Mouse (Mus musculus) frontal cortex, postnatal 25 days (tissue): Measurements from ENCODE around the gene St6gal1.

ENCODE experiments used
- DNase-seq, 2 experiments: peaks; one replicate each; pipeline ENCODE4 v3.0.0; 2022; ENCODE audit warnings: low spot score in 2 of 2

Gene St6gal1

DNA sequence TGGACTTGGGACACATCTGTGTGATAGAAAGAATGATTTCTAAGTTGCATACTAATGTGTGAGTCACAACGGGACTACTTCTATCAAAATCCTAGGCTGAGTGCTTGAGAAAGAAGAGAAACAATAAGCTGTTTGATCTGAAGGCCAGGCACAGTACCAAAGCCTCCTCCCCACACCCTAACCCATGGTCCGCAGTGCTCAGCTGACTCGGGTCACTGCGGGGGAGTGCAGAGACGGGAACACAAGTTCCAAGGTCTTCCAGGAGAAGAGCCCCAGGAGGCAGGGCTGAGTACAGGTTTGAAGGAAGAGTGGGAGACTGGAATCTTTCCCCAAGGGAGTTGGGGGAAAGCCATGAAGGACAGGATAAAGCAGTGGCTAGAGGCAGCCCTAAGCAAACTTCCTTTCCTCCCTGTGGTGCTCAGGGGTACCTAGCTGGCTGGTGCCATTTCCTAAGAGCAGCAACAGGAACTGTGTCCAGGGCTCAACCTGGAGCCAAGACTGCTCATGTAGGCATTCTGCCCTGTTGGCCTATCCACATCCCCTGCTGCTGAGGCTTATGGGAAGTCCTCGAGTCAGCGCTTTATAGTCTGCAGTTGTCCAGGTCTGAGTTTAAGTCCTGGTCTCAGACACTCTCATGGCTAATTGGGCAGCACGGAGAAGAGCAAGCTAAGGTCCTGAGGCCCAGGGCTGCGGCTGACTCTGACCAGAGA, 48.1 kb downstream of the St6gal1 start:
- no peak for DNase-seq

DNA sequence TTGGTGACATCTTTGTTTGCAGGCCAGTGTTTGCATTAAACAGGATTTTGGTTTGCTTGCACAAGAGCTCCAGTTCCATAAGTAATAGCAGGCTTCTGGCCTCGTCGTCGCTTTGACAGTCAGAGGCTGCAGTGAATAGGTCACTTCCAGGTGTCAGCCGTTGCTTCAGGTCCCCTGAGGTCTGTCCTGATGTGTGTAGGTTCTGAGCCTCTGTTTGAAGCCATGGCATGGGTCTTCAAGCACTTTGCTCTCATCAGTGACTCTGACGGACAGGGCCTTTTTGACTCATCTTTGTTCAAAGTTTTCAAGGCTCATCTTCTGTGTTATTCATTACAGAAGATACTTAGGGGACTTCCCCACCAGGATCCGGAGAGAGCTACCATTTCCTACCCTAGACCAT, 49.5 kb downstream of the St6gal1 start:
- DNase-seq: no peak

DNA sequence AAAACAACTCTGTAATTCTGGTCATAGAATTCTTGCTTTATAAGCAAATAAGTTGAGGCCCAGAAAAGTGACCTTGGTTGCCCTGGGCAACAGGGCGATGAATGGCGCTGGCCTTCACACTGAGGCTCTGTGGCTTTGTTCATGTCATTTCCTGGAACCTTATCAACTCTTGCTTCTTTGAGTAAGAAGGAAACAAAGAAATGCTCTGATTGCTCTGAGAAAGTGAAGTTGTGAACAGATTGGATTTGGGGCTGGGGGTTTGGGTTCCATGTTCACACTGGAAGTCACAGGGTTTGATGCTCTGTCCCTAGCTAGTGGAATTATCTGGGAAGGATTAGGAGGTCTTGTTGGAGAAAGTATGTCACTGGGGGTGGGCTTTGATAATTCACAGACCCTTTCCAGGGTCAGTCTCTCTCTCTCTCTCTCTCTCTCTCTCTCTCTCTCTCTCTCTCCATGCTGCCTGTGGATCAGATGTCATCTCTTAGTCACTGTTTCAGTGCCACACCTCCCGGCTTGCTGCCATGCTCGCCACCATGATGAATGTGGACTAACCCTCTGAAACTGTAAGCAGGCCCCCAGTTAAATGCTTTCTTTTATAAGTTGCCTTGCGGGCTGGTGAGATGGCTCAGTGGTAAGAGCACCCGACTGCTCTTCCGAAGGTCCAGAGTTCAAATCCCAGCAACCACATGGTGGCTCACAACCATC, 50.2 kb downstream of the St6gal1 start:
- DNase-seq: no peak

DNA sequence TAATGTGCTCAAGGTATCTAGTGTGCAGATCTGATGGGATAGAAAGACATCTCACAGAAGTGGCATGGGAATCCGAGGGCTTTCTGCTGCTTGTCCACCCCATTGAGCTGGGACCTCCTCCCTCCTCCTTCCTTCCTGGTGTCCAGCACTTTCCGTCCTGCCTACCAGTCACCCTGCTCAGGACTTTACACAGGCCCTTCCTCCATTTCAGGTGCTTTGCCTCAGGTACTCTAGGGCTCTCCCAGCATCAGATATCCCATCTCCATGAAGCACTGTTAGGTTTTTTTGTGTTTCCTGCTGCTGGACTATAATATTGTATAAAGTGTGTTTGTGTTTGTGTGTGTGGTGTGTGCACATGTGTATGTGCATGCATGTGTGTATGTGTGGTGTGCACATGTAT, 51.1 kb downstream of the St6gal1 start:
- DNase-seq: no peak

DNA sequence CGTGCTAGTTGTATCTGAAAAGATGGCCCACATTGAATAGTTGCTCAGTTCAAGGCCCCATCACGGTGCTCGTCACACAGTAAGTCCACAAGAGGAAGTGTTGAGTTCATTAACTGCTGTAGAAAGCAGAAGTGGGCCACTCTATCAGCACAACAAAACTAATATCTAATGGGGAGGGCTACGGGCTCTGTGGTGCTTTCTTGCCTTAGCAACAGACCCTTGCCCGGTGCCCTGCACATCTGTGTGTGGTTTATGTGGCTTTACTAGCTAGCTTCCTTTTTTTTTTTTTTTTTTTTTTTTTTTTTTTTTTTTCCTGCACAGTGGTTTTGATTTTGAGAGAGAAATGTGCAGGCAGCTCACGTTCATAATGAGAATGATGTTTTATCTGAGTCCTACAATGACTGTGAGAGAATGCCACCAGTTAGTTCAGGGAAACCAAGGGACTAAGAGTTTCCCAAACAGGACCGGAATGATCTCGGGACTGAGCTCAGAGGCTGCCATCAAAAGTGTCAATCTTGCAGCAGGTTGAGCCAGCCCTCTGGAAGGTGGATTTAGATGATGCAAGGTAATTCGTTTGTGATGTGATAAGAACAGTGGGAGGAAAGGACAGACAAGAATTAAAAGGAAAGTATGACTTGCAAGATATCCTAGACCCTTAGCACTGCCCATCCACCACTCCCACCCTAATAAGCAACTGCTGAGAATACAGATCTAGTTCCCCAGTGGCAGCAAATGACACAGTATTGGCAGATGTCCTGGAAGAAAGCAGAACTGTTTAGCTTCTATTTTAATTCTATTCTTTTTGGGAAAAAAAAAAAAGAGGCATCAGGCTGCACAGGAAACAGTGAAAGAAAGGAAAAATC, 55.6 kb downstream of the St6gal1 start:
- no peak for DNase-seq

DNA sequence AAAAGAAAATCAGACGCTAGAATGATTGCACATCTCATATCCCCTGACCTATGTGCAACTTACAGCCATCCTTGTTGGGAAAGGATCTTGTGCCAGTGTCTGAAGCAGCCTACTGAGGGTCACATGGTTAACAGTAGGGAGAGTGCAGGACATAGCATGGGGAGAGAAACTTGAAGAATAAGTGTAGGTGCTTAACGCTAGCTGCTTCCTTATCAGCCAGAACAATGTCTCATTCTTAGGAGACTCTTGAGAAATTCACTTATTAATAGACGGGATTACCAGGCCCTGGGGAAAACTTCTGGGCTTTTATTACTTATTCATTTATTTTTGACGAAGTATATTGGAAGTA, 56.2 kb downstream of the St6gal1 start:
- DNase-seq: no peak

DNA sequence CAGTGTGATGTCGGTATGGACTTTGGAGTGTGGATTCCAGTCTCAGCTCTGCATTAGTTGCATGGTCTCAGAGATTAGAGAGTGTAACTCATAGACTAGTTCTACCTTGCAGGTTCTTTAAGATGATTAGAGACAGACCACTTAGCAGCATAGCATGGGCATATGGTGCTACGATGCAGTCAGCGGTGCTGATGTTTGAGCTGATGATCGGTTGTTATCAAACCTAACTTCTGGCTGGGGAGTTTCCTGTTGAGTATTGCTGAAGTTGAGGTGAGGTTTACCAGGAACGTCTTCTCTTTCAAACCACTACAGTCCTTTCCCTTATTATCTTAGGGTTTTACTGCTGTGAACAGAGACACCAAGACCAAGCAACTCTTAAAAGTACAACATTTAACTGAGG, 57.7 kb downstream of the St6gal1 start:
- DNase-seq: no peak

DNA sequence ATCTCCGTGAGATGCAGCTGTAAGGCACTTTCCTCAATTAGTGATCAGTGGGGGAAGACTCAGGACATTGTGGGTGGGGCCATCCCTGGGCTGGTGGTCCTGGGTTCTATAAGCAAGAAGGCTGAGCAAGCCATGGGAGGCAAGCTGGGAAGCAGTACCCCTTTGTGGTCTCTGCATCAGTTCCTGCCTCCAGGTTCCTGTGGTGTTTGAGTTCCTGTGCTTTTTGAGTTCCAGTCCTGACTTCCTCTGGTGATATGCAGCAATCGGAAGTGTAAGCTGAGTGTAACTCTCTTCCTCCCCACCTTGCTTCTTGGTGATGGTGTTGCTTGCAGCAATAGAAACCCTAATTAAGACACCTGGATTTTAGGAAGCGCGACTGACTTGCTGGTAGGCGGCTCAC, 58.4 kb downstream of the St6gal1 start:
- DNase-seq: no peak

DNA sequence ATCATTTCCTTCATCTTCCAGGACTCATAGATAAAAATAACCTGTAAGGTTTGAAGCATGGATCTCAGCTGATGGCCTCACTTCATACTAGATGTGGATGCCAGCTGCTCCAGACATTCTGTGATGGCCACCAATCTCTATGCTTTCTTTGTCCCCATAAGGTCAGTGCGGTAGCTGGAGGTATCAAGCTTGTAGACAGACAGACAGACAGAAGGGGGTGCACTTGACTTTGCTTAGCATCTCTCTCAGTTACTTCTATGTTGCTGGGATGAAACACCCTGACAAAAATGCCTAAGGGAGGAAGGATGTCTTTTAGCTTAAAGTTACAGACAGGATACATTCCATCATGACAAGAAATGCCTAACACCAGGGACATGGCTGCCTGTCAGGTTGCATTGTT, 59.1 kb downstream of the St6gal1 start:
- DNase-seq: no peak

DNA sequence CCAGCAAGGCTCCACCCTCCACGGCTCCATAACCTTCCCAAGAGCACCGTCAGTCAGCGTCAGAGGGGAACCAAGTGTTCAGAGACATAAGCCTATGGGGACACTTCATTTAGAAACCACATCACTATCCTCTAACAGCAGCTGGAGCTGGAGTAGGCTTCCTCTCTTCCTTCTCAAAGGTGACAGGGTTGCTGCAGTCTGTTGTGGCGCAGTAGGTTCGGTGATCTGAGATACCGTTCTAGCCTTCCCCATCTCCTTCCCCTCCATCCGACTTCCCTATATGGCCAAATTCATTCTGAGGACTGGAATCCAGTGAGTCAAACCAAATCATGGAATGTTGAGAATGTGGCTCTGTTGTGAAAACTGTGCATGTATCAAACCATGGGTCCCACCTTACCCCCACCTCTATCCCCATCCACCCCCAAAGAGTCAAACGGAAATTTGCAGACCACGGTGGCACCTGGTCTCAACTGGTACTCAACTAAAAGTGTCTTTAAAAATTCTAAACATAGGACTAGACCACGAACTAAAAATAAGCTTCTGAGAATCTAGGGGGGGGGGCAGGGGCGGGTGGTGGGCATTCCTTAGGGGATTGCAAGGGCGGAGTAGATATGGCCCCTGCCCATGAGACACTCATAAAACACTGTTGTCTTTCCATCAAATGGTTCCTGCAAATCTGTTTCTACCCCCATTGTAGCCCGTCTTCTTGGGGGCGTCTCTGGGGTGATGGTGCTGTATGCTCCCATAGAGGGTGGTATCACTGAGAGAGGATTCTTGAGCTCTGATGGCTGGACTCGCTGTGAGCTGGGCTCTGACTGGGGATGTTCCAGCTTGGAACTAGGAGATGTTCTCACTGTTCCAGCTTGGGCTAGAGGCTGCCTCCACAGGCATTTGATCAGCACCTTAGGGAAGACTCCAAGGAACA, 60.2 kb downstream of the St6gal1 start:
- DNase-seq: no peak

DNA sequence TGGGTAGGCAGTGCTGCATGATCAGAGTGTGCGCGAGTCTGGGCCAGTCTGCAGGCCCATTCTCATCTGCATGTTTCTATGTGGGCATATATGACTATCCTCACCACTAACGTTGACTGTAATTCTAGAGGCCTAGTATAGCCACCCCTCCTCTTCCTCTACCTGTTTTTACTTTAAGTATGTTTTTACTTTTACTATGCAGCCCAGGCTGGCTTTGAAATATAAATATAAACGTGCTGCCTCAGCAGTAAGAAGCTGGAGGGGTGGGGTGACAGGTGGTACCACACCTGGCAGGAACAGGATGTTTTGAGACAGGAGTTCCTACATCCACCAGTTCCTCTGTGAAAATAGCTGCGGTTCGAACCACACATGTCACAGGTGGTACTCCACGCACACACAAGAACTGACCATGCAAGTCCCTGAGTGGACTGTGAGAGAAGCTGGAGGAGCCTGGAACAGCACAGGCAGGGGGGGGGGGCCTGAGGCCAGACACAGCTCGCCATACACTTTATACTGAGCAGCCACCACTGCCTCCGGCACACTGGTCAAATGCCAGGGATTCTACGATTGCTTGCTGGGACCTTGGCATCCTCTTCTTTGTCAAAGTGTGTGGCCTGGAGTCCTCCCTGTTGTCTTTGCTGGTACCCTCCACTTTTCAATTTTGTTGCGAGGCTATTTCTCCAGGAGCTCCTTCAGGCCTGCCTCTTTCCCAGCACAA, 62.0 kb downstream of the St6gal1 start:
- DNase-seq: no peak

DNA sequence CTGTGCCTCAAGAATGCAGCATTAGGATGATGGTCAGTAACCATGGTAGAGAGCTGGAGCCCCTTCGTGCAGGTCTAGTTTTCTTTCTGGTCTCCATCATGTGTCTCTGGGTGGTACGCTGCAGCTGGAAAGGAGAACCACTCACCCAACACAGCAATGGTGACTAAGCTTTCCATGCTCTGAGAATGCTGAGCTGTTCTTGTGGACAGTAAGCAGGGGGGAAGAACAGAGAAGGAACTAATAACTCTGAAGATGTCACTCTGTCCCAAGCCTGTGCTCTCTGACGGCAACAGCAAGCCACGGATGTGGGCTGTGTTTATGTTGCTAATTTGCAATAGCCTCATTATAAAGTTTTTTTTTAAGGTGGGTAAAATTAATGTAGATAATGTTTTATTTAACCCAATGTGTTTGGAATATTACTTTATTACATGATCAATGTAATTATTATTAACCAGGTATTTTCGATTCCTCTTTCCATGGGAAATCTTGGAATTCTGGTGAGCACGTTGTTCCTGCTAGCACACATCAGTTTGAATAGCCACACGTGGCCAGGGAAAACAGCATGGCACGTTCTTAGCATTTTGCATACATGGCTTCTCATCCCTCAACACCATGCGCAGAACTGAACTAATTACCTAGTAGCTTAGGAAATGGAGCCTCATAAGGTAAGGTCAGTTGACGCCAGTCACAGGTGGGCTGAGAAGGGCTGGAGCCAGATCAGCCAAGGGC, 62.9 kb downstream of the St6gal1 start:
- DNase-seq: no peak

DNA sequence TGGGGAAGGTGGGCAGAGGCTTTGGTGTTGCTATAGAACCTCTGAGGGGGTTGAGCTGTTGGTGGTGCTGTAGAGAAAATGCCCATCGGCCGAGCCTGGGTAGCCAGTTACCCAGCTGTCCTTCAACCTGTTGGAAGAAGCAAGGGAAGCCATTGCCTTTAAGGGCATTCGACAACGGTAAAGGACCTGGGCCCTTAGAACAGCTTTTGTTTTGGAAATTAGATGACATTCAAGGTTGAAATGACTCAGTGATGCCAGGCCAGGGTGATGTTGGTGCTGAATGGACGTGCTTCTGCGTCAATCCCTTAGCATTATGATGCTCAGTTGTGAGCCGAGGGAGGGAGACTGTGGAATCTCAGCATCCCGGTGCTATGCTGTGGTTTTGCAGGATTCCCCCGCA, 63.6 kb downstream of the St6gal1 start:
- no peak for DNase-seq

DNA sequence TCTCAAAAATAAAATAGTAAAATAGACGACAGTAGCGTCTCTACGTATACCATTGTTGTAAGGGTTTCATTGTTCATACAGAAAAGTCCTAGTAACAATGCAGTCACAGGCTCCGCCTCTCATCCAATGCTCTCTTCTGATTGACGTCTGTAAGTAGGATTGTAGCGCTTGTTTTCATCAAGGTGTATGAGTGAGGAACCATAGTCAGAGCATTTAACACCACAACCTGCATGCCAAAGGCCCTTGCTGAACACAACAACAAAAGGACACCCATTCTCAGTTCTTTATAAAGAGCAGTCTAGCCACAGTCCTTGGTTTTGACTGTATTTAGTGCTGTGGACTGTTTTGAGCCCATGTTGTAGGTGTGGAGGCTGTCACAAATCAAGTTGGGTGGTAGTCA, 64.9 kb downstream of the St6gal1 start:
- DNase-seq: no peak

DNA sequence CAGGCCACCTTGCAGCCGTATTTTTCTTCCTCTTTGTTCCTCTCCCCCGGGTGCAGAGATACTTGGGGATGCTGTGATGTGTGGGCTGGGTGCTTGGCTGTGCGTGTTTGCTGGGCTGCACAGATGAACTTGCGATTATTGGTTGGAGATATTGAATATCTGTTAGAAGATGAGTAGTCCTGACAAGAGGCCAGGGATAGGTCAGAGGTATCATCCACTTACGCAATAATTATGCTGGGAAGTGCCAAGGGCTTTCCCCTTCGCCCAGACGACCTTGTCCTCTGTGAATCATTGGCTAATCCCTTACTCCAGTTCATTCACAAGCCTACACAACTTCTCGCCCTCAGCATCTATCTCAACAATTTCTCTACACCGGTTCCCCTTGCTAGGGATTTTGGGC, 65.6 kb downstream of the St6gal1 start:
- no peak for DNase-seq

DNA sequence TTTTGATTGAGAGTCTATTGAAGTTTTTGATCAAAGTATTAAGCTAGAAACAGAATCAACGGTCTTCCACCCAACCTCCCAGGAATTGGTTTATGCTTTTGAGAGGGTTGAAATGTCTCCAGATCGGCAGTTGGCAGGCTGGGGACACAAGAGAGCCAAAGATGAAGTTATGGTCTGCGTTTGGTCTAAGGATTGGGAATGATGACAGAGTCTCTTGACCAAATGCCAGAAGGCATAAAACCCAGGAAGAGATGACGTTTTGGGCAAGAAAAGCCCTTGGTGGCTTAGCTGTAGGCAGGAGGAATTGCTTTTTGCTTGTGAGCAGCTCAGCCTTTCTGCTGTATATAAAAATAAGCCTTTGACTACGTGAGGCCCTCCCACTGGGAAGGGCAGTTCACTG, 67.0 kb downstream of the St6gal1 start:
- DNase-seq: no peak

DNA sequence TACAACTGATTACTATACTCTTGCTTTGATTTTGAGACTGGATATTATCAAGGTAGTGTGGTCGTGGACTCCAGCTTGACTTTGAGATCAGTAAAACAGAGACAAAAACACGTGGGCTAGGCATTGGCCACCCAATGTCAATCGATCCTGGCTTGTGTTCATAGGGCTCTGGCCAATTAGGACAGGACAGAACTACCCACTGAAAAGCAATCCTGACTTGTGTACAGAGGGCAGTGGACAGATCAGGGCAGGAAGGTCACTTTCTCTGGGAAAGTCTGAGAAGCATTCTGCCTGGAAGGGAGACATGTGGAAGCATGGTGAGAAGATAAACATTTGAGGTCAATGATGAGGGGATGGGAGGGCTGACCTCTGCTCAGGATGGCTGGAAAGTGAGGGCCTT, 69.7 kb downstream of the St6gal1 start:
- DNase-seq: no peak

DNA sequence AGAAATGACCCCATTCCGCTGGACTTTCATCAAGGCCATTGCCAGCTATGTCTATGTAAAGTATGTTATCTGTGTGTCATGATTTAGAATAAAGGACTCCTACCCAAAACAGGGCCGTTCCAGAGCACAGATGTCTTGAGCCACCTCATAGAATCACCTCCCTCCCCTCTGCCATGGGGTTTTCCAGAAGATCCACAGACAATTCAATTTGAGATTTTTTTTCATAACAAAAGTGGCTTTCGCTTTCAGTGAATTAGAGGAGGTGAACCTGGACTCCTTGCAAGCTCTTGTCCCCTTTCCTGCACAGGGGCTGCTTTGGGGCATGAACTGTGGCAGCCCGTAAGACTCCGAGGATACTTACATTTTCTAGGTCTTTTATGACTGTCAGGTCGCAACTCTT, 70.2 kb downstream of the St6gal1 start:
- DNase-seq: no peak

DNA sequence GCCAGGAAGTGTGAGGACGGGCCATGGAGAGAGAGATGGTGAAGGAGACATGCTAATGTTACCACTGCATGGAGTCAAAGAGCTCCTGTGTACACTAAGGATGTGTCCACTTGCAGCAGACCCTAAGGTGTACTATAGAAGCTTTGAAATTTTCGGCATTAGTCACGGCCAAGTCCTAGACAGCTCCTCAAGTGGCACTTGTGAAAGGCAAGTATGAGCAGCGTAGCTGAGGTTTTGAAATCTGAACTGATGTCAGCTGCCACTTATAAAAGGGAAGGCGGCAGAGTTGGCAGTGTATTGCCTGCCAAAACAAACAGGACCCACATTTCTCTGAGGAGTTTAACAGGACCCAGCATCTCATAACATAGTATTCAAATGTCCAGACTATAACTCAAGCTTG, 71.2 kb downstream of the St6gal1 start:
- DNase-seq: no peak

DNA sequence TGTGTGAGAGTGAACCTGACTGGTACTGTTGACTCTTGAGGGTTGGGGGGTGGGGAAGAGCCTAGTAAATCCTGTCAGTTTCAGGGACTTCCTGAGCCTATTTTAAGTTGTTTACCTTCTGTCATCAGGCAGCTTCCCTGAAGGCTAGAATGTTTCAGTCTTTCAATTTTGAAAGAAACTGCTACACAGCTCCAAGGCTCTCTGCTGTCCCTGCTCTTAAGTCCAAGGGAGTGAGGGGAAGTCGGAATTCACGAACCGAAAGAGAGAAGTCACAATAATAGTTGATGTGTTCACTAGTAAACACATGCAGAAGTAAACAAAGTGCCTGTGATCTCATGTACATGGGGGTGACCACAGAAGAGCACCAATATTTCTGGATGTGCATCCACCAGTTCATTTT, 72.2 kb downstream of the St6gal1 start:
- no peak for DNase-seq
